In genomic region chr2:93469118-93469517, GRCm38 (mm10) we compare ENCODE assay signal across 8 mouse cellular contexts. TPM values are rescaled to one million over a fixed set of nuclear protein-coding genes. Genes with fewer than 3 reads are reported as not detected.
DNase-seq lines count a peak whose midpoint lies in the region; ATAC-seq and TF ChIP-seq lines count a peak whose summit lies in the region.

No protein-coding gene starts in this region.

- TF ChIP-seq CTCF in gastrocnemius, adult 2 months (IDR thresholded peaks at IDR 0.05): peak; percentile 44
- peak; percentile 70 for TF ChIP-seq CTCF in midbrain, postnatal 0 days (IDR thresholded peaks at IDR 0.05)

- H3K4me2 ChIP-seq in midbrain, embryonic 12.5 days (replicated peaks): no peak overlapping the region
- no peak overlapping the region for H3K4me2 ChIP-seq in midbrain, embryonic 16.5 days (ENCODE audit: low read length)
- no peak overlapping the region for H3K4me2 ChIP-seq in midbrain, postnatal 0 days (ENCODE audit: low read depth, low read length, poor library complexity, severe bottlenecking)

- H3K27me3 ChIP-seq in midbrain, embryonic 12.5 days: peaks cover 24% of the 10 kb centered on the region
- no peaks in the 10 kb centered on the region for H3K27me3 ChIP-seq in midbrain, embryonic 16.5 days (ENCODE audit: control insufficient read depth, insufficient read depth, low read depth, low read length)
- H3K27me3 ChIP-seq in midbrain, postnatal 0 days (ENCODE audit: insufficient read depth, low read length): peaks cover 3% of the 10 kb centered on the region; the same call in 1 of the 2 replicates

- H3K4me1 ChIP-seq in midbrain, embryonic 12.5 days: peaks cover 12% of the 10 kb centered on the region
- H3K4me1 ChIP-seq in midbrain, embryonic 16.5 days (ENCODE audit: control insufficient read depth, insufficient read depth, low read length): peaks cover 3% of the 10 kb centered on the region; the same call in 1 of the 2 replicates
- H3K4me1 ChIP-seq in midbrain, postnatal 0 days (ENCODE audit: insufficient read depth, low read length): no peaks in the 10 kb centered on the region

- H3K4me3 ChIP-seq in gastrocnemius, adult 2 months: no peak overlapping the region
- H3K4me3 ChIP-seq in midbrain, embryonic 12.5 days: no peak overlapping the region
- no peak overlapping the region for H3K4me3 ChIP-seq in midbrain, embryonic 16.5 days (ENCODE audit: low read depth, low read length)
- no peak overlapping the region for H3K4me3 ChIP-seq in midbrain, postnatal 0 days (ENCODE audit: low read depth, low read length)

- peak; percentile 53 for DNase-seq in gastrocnemius, adult 2 months
- DNase-seq in gastrocnemius, adult 18-20 months (ENCODE audit: low spot score): no peak
- DNase-seq in embryo, embryonic 11 days: peak; percentile 79
- DNase-seq in midbrain, postnatal 0 days (ENCODE audit: low spot score): peak; percentile 54
- no peak for DNase-seq in frontal cortex, postnatal 25 days (ENCODE audit: low spot score in 2 of 2)
- no peak for DNase-seq in gastrocnemius, adult 8-10 months (ENCODE audit: low spot score in 2 of 2)

- WGBS in midbrain, embryonic 12.5 days: 7% methylated on average over 7 of the region's 7 CpGs
- 9% methylated on average over 7 of the region's 7 CpGs for WGBS in midbrain, embryonic 16.5 days
- 13% methylated on average over 7 of the region's 7 CpGs for WGBS in midbrain, postnatal 0 days

- H3K9me3 ChIP-seq in midbrain, embryonic 12.5 days: no peaks in the 10 kb centered on the region
- H3K9me3 ChIP-seq in midbrain, embryonic 16.5 days (replicated peaks; ENCODE audit: control insufficient read depth, low read length, poor library complexity, severe bottlenecking): no peaks in the 10 kb centered on the region
- no peaks in the 10 kb centered on the region for H3K9me3 ChIP-seq in midbrain, postnatal 0 days (ENCODE audit: low read length)

- no peak overlapping the region for H3K9ac ChIP-seq in midbrain, embryonic 12.5 days (replicated peaks)
- H3K9ac ChIP-seq in midbrain, embryonic 16.5 days (ENCODE audit: low read depth, low read length): no peak overlapping the region
- H3K9ac ChIP-seq in midbrain, postnatal 0 days (replicated peaks; ENCODE audit: low read length, poor library complexity, severe bottlenecking): no peak overlapping the region

- no peaks in the 10 kb centered on the region for H3K36me3 ChIP-seq in midbrain, embryonic 12.5 days
- H3K36me3 ChIP-seq in midbrain, embryonic 16.5 days (ENCODE audit: control insufficient read depth, insufficient read depth, low read length): no peaks in the 10 kb centered on the region
- H3K36me3 ChIP-seq in midbrain, postnatal 0 days (ENCODE audit: insufficient read depth, low read length): no peaks in the 10 kb centered on the region

- ATAC-seq in midbrain, embryonic 12.5 days (ENCODE audit: low FRiP score, low read depth): peak; percentile 38; the same call in 1 of the 2 replicates
- no peak for ATAC-seq in midbrain, embryonic 16.5 days
- no peak for ATAC-seq in midbrain, postnatal 0 days (ENCODE audit: low FRiP score)

- intact Hi-C loops in gastrocnemius, adult 2 months (cut with DNase I): no loop called here

- no peak overlapping the region for H3K27ac ChIP-seq in gastrocnemius, adult 2 months
- H3K27ac ChIP-seq in midbrain, embryonic 12.5 days (replicated peaks): no peak overlapping the region
- H3K27ac ChIP-seq in midbrain, embryonic 16.5 days (ENCODE audit: low read length): no peak overlapping the region
- no peak overlapping the region for H3K27ac ChIP-seq in midbrain, postnatal 0 days (ENCODE audit: low read depth, low read length)

RNA-seq across cellular contexts. Expression of gene Cd82, which starts 6.2 kb away (rescaled TPM):
- 10 to 100 TPM in 1 of 2 experiments, 1 to 10 TPM in 1; 6.6 to 17.8 TPM for total RNA-seq in gastrocnemius, adult 2 months (2021)
- 1 to 10 TPM; 8.5 to 9.4 TPM for total RNA-seq in gastrocnemius, adult 18-20 months (2021)
- polyA plus RNA-seq in midbrain, embryonic 12.5 days (2016; fragmentation: Nextera tagmentation; extraction: Ambion mirVana): 8.5 and 8.8 TPM in 2 replicates
- polyA plus RNA-seq in midbrain, embryonic 16.5 days (2015; fragmentation: Nextera tagmentation; extraction: Ambion mirVana): 19.5 and 22.1 TPM in 2 replicates
- 9.2 and 11.4 TPM in 2 replicates for total RNA-seq in midbrain, postnatal 0 days (2014; rRNA removed)
- polyA plus RNA-seq in midbrain, postnatal 0 days (2015; fragmentation: Nextera tagmentation; extraction: Ambion mirVana): 14.5 and 14.8 TPM in 2 replicates
- 10 to 100 TPM in 1 of 4 experiments, 1 to 10 TPM in 3; 7.6 to 10.1 (median 9.8) TPM for total RNA-seq in gastrocnemius, adult 8-10 months (2022)

Comparison
In these comparisons a context has a peak if more than half of its experiments do, and no peak if none do; other contexts are left out.
1. DNase-seq: peak in gastrocnemius, adult 2 months (single experiment), embryo, embryonic 11 days (single experiment) and midbrain, postnatal 0 days (single experiment); none in gastrocnemius, adult 18-20 months (single experiment), frontal cortex, postnatal 25 days (0 of 2) and gastrocnemius, adult 8-10 months (0 of 2).